Mouse (Mus musculus): ENCODE measurements around the gene Tnfaip8l1. TPM values are rescaled to one million over a fixed set of nuclear protein-coding genes. Genes with fewer than 3 reads are reported as not detected.

Tnfaip8l1 gene
- total and polyA plus RNA-seq, 2 experiments from 2014 or later: 3.4 to 5.6 TPM

DNA sequence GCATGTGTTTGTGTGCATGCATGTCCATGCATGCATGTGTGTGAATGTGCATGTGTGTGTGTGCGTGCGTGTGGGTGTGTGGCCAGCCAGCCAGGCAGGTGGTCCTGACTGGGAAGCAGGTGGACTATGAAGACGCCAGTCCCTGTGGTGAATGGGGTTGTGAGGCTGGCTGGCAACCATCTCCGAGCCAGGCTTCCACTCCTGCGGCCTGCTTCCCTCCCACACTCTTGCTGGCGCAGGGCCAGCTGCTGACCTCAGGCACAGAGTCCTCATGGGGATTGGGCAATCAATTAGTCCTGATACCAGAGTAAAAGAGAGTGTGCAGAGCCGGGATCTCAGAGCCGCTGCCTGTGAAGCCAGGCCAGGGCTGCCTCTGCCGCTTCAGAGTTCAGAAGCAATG lies 8.6 kb upstream of the Tnfaip8l1 start:
- H3K9me3 ChIP-seq (replicated peaks; ENCODE audit: control insufficient read depth, low read length): no peaks in the 10 kb centered on the region
- no peak overlapping the region for H3K4me3 ChIP-seq (ENCODE audit: low read depth, low read length)
- H3K27ac ChIP-seq (ENCODE audit: low read depth): no peak overlapping the region
- H3K27me3 ChIP-seq (ENCODE audit: control insufficient read depth, insufficient read depth, low read length): peaks cover 55% of the 10 kb centered on the region
- H3K4me1 ChIP-seq (ENCODE audit: control insufficient read depth, insufficient read depth): no peaks in the 10 kb centered on the region
- TF ChIP-seq CTCF (IDR thresholded peaks at IDR 0.05; ENCODE audit: low read depth): no peak
- no peak for TF ChIP-seq EP300 (IDR thresholded peaks at IDR 0.05; ENCODE audit: low read depth)
- H3K4me2 ChIP-seq (ENCODE audit: low read depth, low read length): no peak overlapping the region
- no peak overlapping the region for H3K9ac ChIP-seq (replicated peaks; ENCODE audit: low read depth, low read length)
- ATAC-seq (ENCODE audit: insufficient read depth, low read depth) (no peak), DNase-seq (ENCODE audit: low spot score) (no peak)
- no peaks in the 10 kb centered on the region for H3K36me3 ChIP-seq (replicated peaks; ENCODE audit: control insufficient read depth, insufficient read depth, low read length)
- WGBS: 25% methylated on average over 9 of the region's 9 CpGs

DNA sequence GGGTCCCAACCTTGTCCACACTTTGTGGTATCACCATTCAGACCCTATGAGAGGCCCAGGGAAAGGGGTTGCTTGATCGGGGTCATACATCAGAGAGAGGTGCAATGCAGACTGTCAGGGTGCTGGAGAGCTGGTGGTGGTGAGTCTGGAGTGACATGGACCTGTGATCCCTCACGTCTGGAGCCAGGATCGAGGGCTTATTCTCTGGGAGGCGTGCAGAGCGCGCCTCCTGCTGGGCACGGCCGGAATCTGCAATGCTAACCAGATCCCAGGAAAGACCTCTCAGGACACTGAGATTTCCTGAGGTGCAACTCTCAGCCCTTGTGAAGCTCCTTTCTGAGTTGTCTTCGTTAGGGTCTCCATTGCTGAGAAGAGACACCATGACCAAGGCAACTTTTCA lies 2.5 kb upstream of the Tnfaip8l1 start:
- no peak overlapping the region for H3K4me2 ChIP-seq (ENCODE audit: low read depth, low read length)
- 3% methylated on average over 9 of the region's 9 CpGs for whole genome bisulfite sequencing
- no peaks in the 10 kb centered on the region for H3K9me3 ChIP-seq (replicated peaks; ENCODE audit: control insufficient read depth, low read length)
- no peak overlapping the region for H3K9ac ChIP-seq (replicated peaks; ENCODE audit: low read depth, low read length)
- peaks cover 9% of the 10 kb centered on the region; the same call in 1 of the 2 replicates for H3K4me1 ChIP-seq (ENCODE audit: control insufficient read depth, insufficient read depth)
- DNase-seq (ENCODE audit: low spot score): peak; percentile 76
- 0 out of 2 replicates have a peak, but pooled peaks have one; percentile 15 for ATAC-seq (ENCODE audit: insufficient read depth, low read depth)
- no peak overlapping the region for H3K27ac ChIP-seq (ENCODE audit: low read depth)
- H3K27me3 ChIP-seq (ENCODE audit: control insufficient read depth, insufficient read depth, low read length): peaks cover 27% of the 10 kb centered on the region
- TF ChIP-seq CTCF (IDR thresholded peaks at IDR 0.05; ENCODE audit: low read depth) (peak; percentile 81), EP300 (IDR thresholded peaks at IDR 0.05; ENCODE audit: low read depth) (no peak)
- no peaks in the 10 kb centered on the region for H3K36me3 ChIP-seq (replicated peaks; ENCODE audit: control insufficient read depth, insufficient read depth, low read length)
- H3K4me3 ChIP-seq (ENCODE audit: low read depth, low read length): no peak overlapping the region

DNA sequence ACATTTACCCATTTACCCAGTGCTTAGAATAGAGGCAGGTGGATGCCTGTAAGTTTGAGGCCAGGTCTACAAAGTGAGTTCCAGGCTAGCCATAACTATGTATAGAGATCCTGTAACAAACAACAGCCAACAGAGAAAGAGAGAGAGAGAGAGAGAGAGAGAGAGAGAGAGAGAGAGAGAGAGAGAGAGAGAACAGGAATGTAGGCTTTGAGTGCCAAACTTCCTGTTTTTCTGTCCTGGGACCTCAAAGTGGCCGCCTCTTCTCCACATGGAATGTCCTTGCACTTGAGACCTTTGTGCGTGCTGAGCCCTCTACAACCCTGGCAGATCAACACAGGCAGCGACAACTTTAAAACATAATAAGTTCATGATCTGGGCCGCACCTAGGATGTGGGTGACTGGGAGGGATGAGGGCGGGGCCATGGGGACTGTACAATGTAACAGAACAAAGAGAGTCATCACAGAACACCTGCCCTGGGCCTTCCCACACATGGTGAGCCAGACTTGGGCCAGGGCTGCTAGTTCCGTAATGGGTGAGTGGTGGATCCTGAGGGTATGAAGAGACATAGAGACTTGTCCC lies 1.3 kb downstream of the Tnfaip8l1 start:
- no peak for DNase-seq (ENCODE audit: low spot score)
- TF ChIP-seq EP300 (IDR thresholded peaks at IDR 0.05; ENCODE audit: low read depth) (no peak), CTCF (IDR thresholded peaks at IDR 0.05; ENCODE audit: low read depth) (no peak)
- Histone ChIP-seq H3K4me2 (ENCODE audit: low read depth, low read length) (peak overlapping the region; percentile 71), H3K36me3 (replicated peaks; ENCODE audit: control insufficient read depth, insufficient read depth, low read length) (no peaks in the 10 kb centered on the region), H3K4me3 (ENCODE audit: low read depth, low read length) (peak overlapping the region; percentile 45), H3K27ac (ENCODE audit: low read depth) (peak overlapping the region; percentile 28; the same call in 1 of the 2 replicates), H3K9me3 (replicated peaks; ENCODE audit: control insufficient read depth, low read length) (no peaks in the 10 kb centered on the region), H3K4me1 (ENCODE audit: control insufficient read depth, insufficient read depth) (peaks cover 9% of the 10 kb centered on the region; the same call in 1 of the 2 replicates), H3K9ac (replicated peaks; ENCODE audit: low read depth, low read length) (peak overlapping the region; percentile 6; the same call in 1 of the 2 replicates), H3K27me3 (ENCODE audit: control insufficient read depth, insufficient read depth, low read length) (peaks cover 5% of the 10 kb centered on the region; the same call in 1 of the 2 replicates)
- no peak for ATAC-seq (ENCODE audit: insufficient read depth, low read depth)
- WGBS: 55% methylated on average over 6 of the region's 6 CpGs

DNA sequence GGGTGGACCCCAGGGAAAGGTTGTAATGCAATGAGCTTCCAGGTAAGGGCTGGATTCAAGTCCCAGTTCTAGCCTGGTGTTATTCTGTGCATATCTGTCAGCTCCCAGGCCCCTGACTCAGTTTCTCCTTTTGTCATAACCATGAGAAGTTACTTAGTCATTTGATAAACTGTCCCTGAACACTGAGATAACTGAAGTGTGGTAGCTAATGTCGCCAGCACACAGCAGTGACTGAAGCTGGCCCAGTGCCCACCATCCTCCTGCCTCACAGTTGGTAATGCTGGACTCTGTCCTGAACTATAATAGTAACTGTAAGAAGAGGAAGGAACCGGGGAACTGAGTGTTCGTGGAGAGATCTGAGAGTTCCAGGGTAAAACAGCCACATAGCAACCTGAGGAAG lies 2.2 kb downstream of the Tnfaip8l1 start:
- ATAC-seq (ENCODE audit: insufficient read depth, low read depth): no peak
- WGBS: 33% methylated on average over 3 of the region's 3 CpGs

DNA sequence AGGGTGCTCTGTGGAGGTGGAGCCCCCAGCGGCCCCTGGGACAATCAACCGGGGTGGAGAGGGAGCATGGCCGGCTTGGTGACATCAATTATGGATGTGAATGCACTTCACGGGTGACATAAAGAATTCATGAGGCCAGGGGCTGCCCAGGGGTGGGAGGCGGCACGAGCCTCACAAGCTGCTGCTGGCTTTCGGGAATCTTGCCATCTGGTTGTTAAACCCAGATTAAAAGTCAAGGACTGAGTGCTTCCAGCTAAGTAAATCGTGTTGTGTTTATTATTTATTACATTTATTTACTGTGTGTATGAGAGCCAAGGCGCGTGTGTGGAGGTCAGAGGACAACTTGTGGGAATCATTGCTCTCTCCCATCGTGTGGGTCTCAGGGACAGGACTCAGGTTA lies 3.4 kb downstream of the Tnfaip8l1 start:
- H3K36me3 ChIP-seq (replicated peaks; ENCODE audit: control insufficient read depth, insufficient read depth, low read length): no peaks in the 10 kb centered on the region
- H3K27me3 ChIP-seq (ENCODE audit: control insufficient read depth, insufficient read depth, low read length): no peaks in the 10 kb centered on the region
- peaks cover 12% of the 10 kb centered on the region; the same call in 1 of the 2 replicates for H3K4me1 ChIP-seq (ENCODE audit: control insufficient read depth, insufficient read depth)
- DNase-seq (ENCODE audit: low spot score) (no peak), ATAC-seq (ENCODE audit: insufficient read depth, low read depth) (no peak)
- H3K4me2 ChIP-seq (ENCODE audit: low read depth, low read length): no peak overlapping the region
- H3K27ac ChIP-seq (ENCODE audit: low read depth): no peak overlapping the region
- H3K9me3 ChIP-seq (replicated peaks; ENCODE audit: control insufficient read depth, low read length): no peaks in the 10 kb centered on the region
- H3K9ac ChIP-seq (replicated peaks; ENCODE audit: low read depth, low read length): no peak overlapping the region
- TF ChIP-seq CTCF (IDR thresholded peaks at IDR 0.05; ENCODE audit: low read depth) (no peak), EP300 (IDR thresholded peaks at IDR 0.05; ENCODE audit: low read depth) (no peak)
- H3K4me3 ChIP-seq (ENCODE audit: low read depth, low read length): no peak overlapping the region
- 68% methylated on average over 11 of the region's 11 CpGs for WGBS

More for the DNA sequence above, 2.2 kb downstream of the Tnfaip8l1 start:
- peaks cover 9% of the 10 kb centered on the region; the same call in 1 of the 2 replicates for H3K4me1 ChIP-seq (ENCODE audit: control insufficient read depth, insufficient read depth)
- no peak for DNase-seq (ENCODE audit: low spot score)
- no peak overlapping the region for H3K4me3 ChIP-seq (ENCODE audit: low read depth, low read length)
- H3K4me2 ChIP-seq (ENCODE audit: low read depth, low read length): no peak overlapping the region
- no peak overlapping the region for H3K27ac ChIP-seq (ENCODE audit: low read depth)
- TF ChIP-seq EP300 (IDR thresholded peaks at IDR 0.05; ENCODE audit: low read depth) (no peak), CTCF (IDR thresholded peaks at IDR 0.05; ENCODE audit: low read depth) (no peak)
- no peak overlapping the region for H3K9ac ChIP-seq (replicated peaks; ENCODE audit: low read depth, low read length)
- no peaks in the 10 kb centered on the region for H3K27me3 ChIP-seq (ENCODE audit: control insufficient read depth, insufficient read depth, low read length)
- H3K36me3 ChIP-seq (replicated peaks; ENCODE audit: control insufficient read depth, insufficient read depth, low read length): no peaks in the 10 kb centered on the region
- H3K9me3 ChIP-seq (replicated peaks; ENCODE audit: control insufficient read depth, low read length): no peaks in the 10 kb centered on the region

Measured in heart, postnatal 0 days (tissue).